Mouse (Mus musculus) bone marrow, adult 2 months (tissue): ENCODE data around the gene Itgb5.

Source experiments
- CTCF ChIP-seq: fragments of 200-500 bp; IDR thresholded peaks from 2 replicates; pipeline ENCODE4 v1.5.1; 2011; ENCODE audit warnings: low read length, control low read depth; ENCODE audit not compliant: control insufficient read depth, insufficient read depth
- POLR2A ChIP-seq: fragments of 200-500 bp; IDR thresholded peaks from 2 replicates; pipeline ENCODE4 v1.6.1; 2011; ENCODE audit warnings: low read depth, mild to moderate bottlenecking, control low read depth, low read length, borderline replicate concordance; ENCODE audit not compliant: control insufficient read depth

DNA sequence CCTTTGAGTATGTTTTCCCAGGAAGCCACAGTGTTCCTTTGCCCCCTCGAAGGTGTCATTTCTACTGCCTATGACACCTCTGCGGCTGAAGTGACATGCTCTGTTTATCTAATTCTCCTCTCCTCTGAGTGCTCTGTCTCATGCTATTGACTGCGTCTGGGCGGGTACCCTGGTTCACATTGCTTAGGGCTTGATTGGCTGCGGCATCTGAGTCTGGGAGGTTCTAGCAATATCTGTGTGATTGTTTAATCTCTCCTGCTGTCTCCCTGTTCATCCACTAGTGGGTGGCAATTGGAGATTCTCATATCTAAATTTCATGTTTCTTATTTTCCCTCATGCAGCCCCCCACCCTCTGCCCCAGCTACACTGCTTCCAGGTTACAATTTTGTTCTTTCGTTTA lies 49.6 kb downstream of the Itgb5 start:
- TF ChIP-seq CTCF (no peak), POLR2A (no peak)
